In the genomic region with DNA sequence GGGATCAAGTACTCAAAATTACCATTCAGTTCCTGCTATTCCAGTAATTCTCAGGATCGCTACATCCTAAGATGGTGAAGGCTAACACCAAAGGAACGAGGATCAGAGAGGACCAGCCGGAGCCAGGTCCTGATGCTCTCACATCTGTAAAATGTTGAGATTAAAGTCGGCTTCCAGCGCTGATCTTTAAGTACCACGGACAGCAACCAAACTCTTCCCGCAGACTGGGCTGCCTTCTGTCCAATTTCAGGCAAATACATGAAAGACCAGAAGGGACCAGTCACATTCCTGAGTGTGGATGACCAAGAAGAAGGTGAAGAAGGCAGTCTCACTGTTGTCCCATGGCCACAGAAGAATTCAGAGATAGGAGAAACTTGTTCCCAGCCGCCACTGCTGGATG, we compare ENCODE assay signal across 13 mouse cellular contexts.
DNase-seq lines count a peak whose midpoint lies in the region; ATAC-seq and TF ChIP-seq lines count a peak whose summit lies in the region.
"Had no signal": no experiment of that assay in that cellular context is flagged by ENCODE, and none has a peak within 500 bp of the region (broad histone marks: within the 10 kb centered on the region; RNA-seq: fewer than 3 reads in every experiment).

No protein-coding gene starts in this region.

- H3K4me1 ChIP-seq in kidney, postnatal 0 days (replicated peaks; ENCODE audit: insufficient read depth, low read length) = no peaks in the 10 kb centered on the region
- no peaks in the 10 kb centered on the region for H3K4me1 ChIP-seq in kidney, embryonic 14.5 days (ENCODE audit: control insufficient read depth, insufficient read depth, low read length)
- no peaks in the 10 kb centered on the region for H3K4me1 ChIP-seq in MEL (ENCODE audit: control insufficient read depth in 1 of 2, insufficient read depth in 2 of 2, low read length in 2 of 2)
- no peaks in the 10 kb centered on the region for H3K4me1 ChIP-seq in embryonic facial prominence, embryonic 10.5 days
- no peaks in the 10 kb centered on the region for H3K4me1 ChIP-seq in stomach, postnatal 0 days (replicated peaks; ENCODE audit: control insufficient read depth, insufficient read depth)
- no peaks in the 10 kb centered on the region for H3K4me1 ChIP-seq in heart, embryonic 10.5 days
- H3K4me1 ChIP-seq: forebrain, embryonic 15.5 days; hindbrain, embryonic 15.5 days had no signal

- no peaks in the 10 kb centered on the region for H3K9me3 ChIP-seq in kidney, postnatal 0 days (replicated peaks; ENCODE audit: low read length)
- H3K9me3 ChIP-seq in kidney, embryonic 14.5 days (ENCODE audit: control insufficient read depth, low read length) = no peaks in the 10 kb centered on the region
- no peaks in the 10 kb centered on the region for H3K9me3 ChIP-seq in MEL (replicated peaks; ENCODE audit: insufficient read depth, low read length)
- no peaks in the 10 kb centered on the region for H3K9me3 ChIP-seq in embryonic facial prominence, embryonic 10.5 days
- H3K9me3 ChIP-seq in stomach, postnatal 0 days (ENCODE audit: control insufficient read depth, low read length) = no peaks in the 10 kb centered on the region
- no peaks in the 10 kb centered on the region for H3K9me3 ChIP-seq in heart, embryonic 10.5 days
- H3K9me3 ChIP-seq: forebrain, embryonic 15.5 days; hindbrain, embryonic 15.5 days had no signal

- ATAC-seq in kidney, postnatal 0 days (replicated peaks; ENCODE audit: low FRiP score, low read depth) = no peak
- no peak for ATAC-seq in kidney, embryonic 14.5 days (ENCODE audit: low FRiP score, low TSS enrichment)
- ATAC-seq in stomach, postnatal 0 days (ENCODE audit: low FRiP score, low TSS enrichment) = no peak
- ATAC-seq in erythroblast, adult 5-6 weeks (replicated peaks; ENCODE audit: low FRiP score, poor library complexity, severe bottlenecking) = no peak
- ATAC-seq: forebrain, embryonic 15.5 days had no signal

- no peak overlapping the region for H3K9ac ChIP-seq in kidney, postnatal 0 days (ENCODE audit: low read depth, low read length)
- no peak overlapping the region for H3K9ac ChIP-seq in kidney, embryonic 14.5 days (ENCODE audit: low read depth, low read length)
- no peak overlapping the region for H3K9ac ChIP-seq in MEL (ENCODE audit: control insufficient read depth, low read depth, low read length, poor library complexity, severe bottlenecking)
- no peak overlapping the region for H3K9ac ChIP-seq in stomach, postnatal 0 days (ENCODE audit: low read length)
- H3K9ac ChIP-seq: forebrain, embryonic 15.5 days; hindbrain, embryonic 15.5 days had no signal

- no peak for TF ChIP-seq EP300 in MEL (IDR thresholded peaks at IDR 0.05; ENCODE audit: low read depth in 1 of 2, low read length in 2 of 2)
- no peak for TF ChIP-seq EP300 in stomach, postnatal 0 days (optimal IDR thresholded peaks at IDR 0.05)

- no peaks in the 10 kb centered on the region for H3K36me3 ChIP-seq in kidney, postnatal 0 days (ENCODE audit: insufficient read depth, low read length)
- H3K36me3 ChIP-seq in kidney, embryonic 14.5 days (ENCODE audit: control insufficient read depth, insufficient read depth, low read length) = no peaks in the 10 kb centered on the region
- no peaks in the 10 kb centered on the region for H3K36me3 ChIP-seq in MEL (ENCODE audit: control insufficient read depth in 1 of 2, insufficient read depth in 2 of 2, low read length in 2 of 2)
- no peaks in the 10 kb centered on the region for H3K36me3 ChIP-seq in embryonic facial prominence, embryonic 10.5 days (replicated peaks)
- no peaks in the 10 kb centered on the region for H3K36me3 ChIP-seq in stomach, postnatal 0 days (ENCODE audit: control insufficient read depth, insufficient read depth, low read length)
- no peaks in the 10 kb centered on the region for H3K36me3 ChIP-seq in heart, embryonic 10.5 days
- H3K36me3 ChIP-seq: forebrain, embryonic 15.5 days; hindbrain, embryonic 15.5 days had no signal

- H3K4me2 ChIP-seq in kidney, postnatal 0 days (ENCODE audit: low read length) = no peak overlapping the region
- H3K4me2 ChIP-seq in kidney, embryonic 14.5 days (replicated peaks; ENCODE audit: low read depth, low read length) = no peak overlapping the region
- H3K4me2 ChIP-seq in stomach, postnatal 0 days (replicated peaks; ENCODE audit: low read depth) = no peak overlapping the region
- H3K4me2 ChIP-seq: forebrain, embryonic 15.5 days; hindbrain, embryonic 15.5 days had no signal

- TF ChIP-seq CTCF in kidney, postnatal 0 days (IDR thresholded peaks at IDR 0.05; ENCODE audit: low read depth) = no peak
- TF ChIP-seq CTCF in MEL (IDR thresholded peaks at IDR 0.05 in 2 of 3, conservative IDR thresholded peaks at IDR 0.05 in 1 of 3; ENCODE audit: control insufficient read depth in 1 of 3, insufficient read depth in 1 of 3, low read depth in 2 of 3, low read length in 3 of 3, poor library complexity in 1 of 3, severe bottlenecking in 1 of 3) = no peak
- TF ChIP-seq CTCF in stomach, postnatal 0 days (IDR thresholded peaks at IDR 0.05; ENCODE audit: low read depth) = no peak

- H3K79me2 ChIP-seq in MEL (ENCODE audit: control insufficient read depth, insufficient read depth, low read length, poor library complexity) = no peaks in the 10 kb centered on the region

- TF ChIP-seq RAD21 in MEL (IDR thresholded peaks at IDR 0.05; ENCODE audit: low read depth, low read length) = no peak

- no peak for TF ChIP-seq POLR2A in MEL (IDR thresholded peaks at IDR 0.05; ENCODE audit: control insufficient read depth in 1 of 2, insufficient read depth in 1 of 2, low read depth in 1 of 2, low read length in 2 of 2, poor library complexity in 1 of 2)

- H3K27ac ChIP-seq in kidney, postnatal 0 days = no peak overlapping the region
- H3K27ac ChIP-seq in kidney, embryonic 14.5 days (ENCODE audit: low read depth, low read length) = no peak overlapping the region
- H3K27ac ChIP-seq in MEL (ENCODE audit: control insufficient read depth, low read depth, low read length) = no peak overlapping the region
- H3K27ac ChIP-seq in embryonic facial prominence, embryonic 10.5 days (replicated peaks) = no peak overlapping the region
- H3K27ac ChIP-seq in stomach, postnatal 0 days (replicated peaks) = no peak overlapping the region
- no peak overlapping the region for H3K27ac ChIP-seq in heart, embryonic 10.5 days
- H3K27ac ChIP-seq: forebrain, embryonic 15.5 days; hindbrain, embryonic 15.5 days; layer of hippocampus, adult 2 months had no signal

- no peak overlapping the region for H3K4me3 ChIP-seq in kidney, postnatal 0 days (replicated peaks; ENCODE audit: low read depth, low read length)
- H3K4me3 ChIP-seq in kidney, embryonic 14.5 days (ENCODE audit: low read length) = no peak overlapping the region
- no peak overlapping the region for H3K4me3 ChIP-seq in MEL (ENCODE audit: control insufficient read depth in 1 of 2, insufficient read depth in 1 of 2, low read depth in 2 of 2, low read length in 2 of 2)
- H3K4me3 ChIP-seq in embryonic facial prominence, embryonic 10.5 days = no peak overlapping the region
- no peak overlapping the region for H3K4me3 ChIP-seq in stomach, postnatal 0 days (ENCODE audit: low read depth, low read length)
- no peak overlapping the region for H3K4me3 ChIP-seq in heart, embryonic 10.5 days
- H3K4me3 ChIP-seq: forebrain, embryonic 15.5 days; hindbrain, embryonic 15.5 days; layer of hippocampus, adult 2 months had no signal

- peak; percentile 74 for DNase-seq in kidney, postnatal 0 days (ENCODE audit: low spot score)
- DNase-seq in 3T3-L1 (ENCODE audit: low read depth, low spot score) (peak; percentile 49), MEL (ENCODE audit: low read depth, low spot score) (peak; percentile 19)
- peak; percentile 55 for DNase-seq in embryonic facial prominence, embryonic 10.5 days (ENCODE audit: low spot score)
- no peak for DNase-seq in stomach, postnatal 0 days (ENCODE audit: low spot score)
- no peak for DNase-seq in heart, embryonic 10.5 days (ENCODE audit: low spot score)
- DNase-seq: heart, adult 18-20 months; left cerebral cortex, postnatal 4 days had no signal

- 27% methylated on average over 8 of the region's 8 CpGs for WGBS in kidney, postnatal 0 days
- WGBS in kidney, embryonic 14.5 days = 23% methylated on average over 8 of the region's 8 CpGs
- WGBS in embryonic facial prominence, embryonic 10.5 days = 30% methylated on average over 8 of the region's 8 CpGs
- whole genome bisulfite sequencing in stomach, postnatal 0 days = 25% methylated on average over 8 of the region's 8 CpGs
- 24% methylated on average over 8 of the region's 8 CpGs for WGBS in heart, embryonic 10.5 days

- no peaks in the 10 kb centered on the region for H3K27me3 ChIP-seq in kidney, postnatal 0 days (ENCODE audit: insufficient read depth, low read length)
- no peaks in the 10 kb centered on the region; the same call in none of the 2 replicates for H3K27me3 ChIP-seq in kidney, embryonic 14.5 days (ENCODE audit: control insufficient read depth, insufficient read depth, low read length)
- H3K27me3 ChIP-seq in MEL (ENCODE audit: control insufficient read depth in 1 of 2, insufficient read depth in 2 of 2, low read length in 2 of 2) = no peaks in the 10 kb centered on the region
- H3K27me3 ChIP-seq in embryonic facial prominence, embryonic 10.5 days (replicated peaks; ENCODE audit: low read depth, poor library complexity, severe bottlenecking) = no peaks in the 10 kb centered on the region
- H3K27me3 ChIP-seq in stomach, postnatal 0 days (ENCODE audit: control insufficient read depth, insufficient read depth, low read length) = no peaks in the 10 kb centered on the region
- peaks cover 14% of the 10 kb centered on the region; the same call in 1 of the 2 replicates for H3K27me3 ChIP-seq in heart, embryonic 10.5 days (ENCODE audit: insufficient read depth, poor library complexity, severe bottlenecking)
- H3K27me3 ChIP-seq: forebrain, embryonic 15.5 days; hindbrain, embryonic 15.5 days had no signal

TF ChIP-seq in MEL, 35 proteins besides CTCF, POLR2A, EP300 and RAD21:
- no peak for TF ChIP-seq BHLHE40 (IDR thresholded peaks at IDR 0.05; ENCODE audit: borderline replicate concordance, low read depth, low read length)

Comparison
In these comparisons a context has a peak if more than half of its experiments do, and no peak if none do; other contexts are left out.
1. DNase-seq: peak in kidney, postnatal 0 days (single experiment), 3T3-L1 (single experiment), MEL (single experiment) and embryonic facial prominence, embryonic 10.5 days (single experiment); none in stomach, postnatal 0 days (single experiment) and heart, embryonic 10.5 days (single experiment).